Mouse (Mus musculus) urinary bladder, postnatal 14 days (tissue): ENCODE data around the gene Dpp6.

Experiments
- DNase-seq: peaks from one replicate; pipeline ENCODE4 v3.0.0; 2021; ENCODE audit warnings: low spot score

Gene Dpp6

GRCm38 (mm10) chr5:27767948-27768347 is 950.9 kb downstream of the Dpp6 start:
- no peak for DNase-seq
